Mouse (Mus musculus): Measurements from ENCODE around the gene Mfsd4b1.

DNA sequence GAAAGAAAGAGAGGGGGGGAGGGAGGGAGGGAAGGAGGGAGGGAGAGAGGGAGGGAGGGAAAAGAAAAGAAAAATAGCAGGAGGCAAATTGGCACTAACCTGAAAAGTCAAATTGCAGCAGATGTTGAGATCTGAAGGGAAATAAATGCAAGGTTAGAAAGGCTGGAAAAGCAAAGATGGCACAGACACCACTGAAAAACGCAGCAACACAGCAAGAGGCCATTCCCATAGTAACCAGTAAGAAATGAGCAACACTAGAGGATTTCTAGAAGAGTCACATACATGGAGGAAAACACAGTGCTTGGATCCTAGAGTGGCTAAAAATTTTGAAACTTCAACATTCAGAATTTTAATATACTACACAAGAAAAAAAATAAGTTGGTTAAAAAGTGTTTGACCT, 42.5 kb upstream of the Mfsd4b1 start:
- no peak for TF ChIP-seq CTCF (IDR thresholded peaks at IDR 0.05; ENCODE audit: low read depth)
- no peak for TF ChIP-seq EP300 (optimal IDR thresholded peaks at IDR 0.05)
